Mouse (Mus musculus) kidney, postnatal 0 days (tissue): Measurements from ENCODE around the gene Ubap2. TPM values are rescaled to one million over a fixed set of nuclear protein-coding genes. Genes with fewer than 3 reads are reported as not detected.

Experiments
- ATAC-seq: fragments of 200-750 bp; cut with Nextera tagmentation; replicated peaks from 2 replicates; pipeline ENCODE4 v1.8.0; 2017; ENCODE audit warnings: low read depth, moderate number of reproducible peaks, moderate TSS enrichment, moderate library complexity; ENCODE audit not compliant: low FRiP score
- DNase-seq: peaks from one replicate; pipeline ENCODE4 v3.0.0-alpha.2; 2016; ENCODE audit warnings: low spot score
- H3K27ac ChIP-seq: fragments of 300-500 bp; sonication (generic); 2 replicates; pipeline ENCODE4 v1.5.1; 2014; ENCODE audit warnings: mild to moderate bottlenecking
- H3K27me3 ChIP-seq: fragments of 300-500 bp; sonication (generic); 2 replicates; pipeline ENCODE4 v1.6.1; 2014; ENCODE audit warnings: low read length, mixed read lengths; ENCODE audit not compliant: insufficient read depth
- H3K36me3 ChIP-seq: fragments of 300-500 bp; sonication (generic); 2 replicates; pipeline ENCODE4 v1.6.1; 2014; ENCODE audit warnings: low read length, mixed read lengths; ENCODE audit not compliant: insufficient read depth
- H3K4me1 ChIP-seq: fragments of 300-500 bp; sonication (generic); replicated peaks from 2 replicates; pipeline ENCODE4 v1.6.1; 2014; ENCODE audit warnings: antibody characterized with exemption, low read length, mixed read lengths; ENCODE audit not compliant: insufficient read depth
- H3K4me2 ChIP-seq: fragments of 300-500 bp; sonication (generic); 2 replicates; pipeline ENCODE4 v1.6.1; 2014; ENCODE audit warnings: mild to moderate bottlenecking, low read length, moderate library complexity, mixed read lengths
- H3K4me3 ChIP-seq: fragments of 300-500 bp; sonication (generic); replicated peaks from 2 replicates; pipeline ENCODE4 v1.5.1; 2014; ENCODE audit warnings: low read depth, low read length
- H3K9ac ChIP-seq: fragments of 300-500 bp; sonication (generic); 2 replicates; pipeline ENCODE4 v1.6.1; 2014; ENCODE audit warnings: low read depth, low read length
- H3K9me3 ChIP-seq: fragments of 300-500 bp; sonication (generic); replicated peaks from 2 replicates; pipeline ENCODE4 v1.6.1; 2016; ENCODE audit warnings: low read length, inconsistent platforms, mixed read lengths
- CTCF ChIP-seq: IDR thresholded peaks from 2 replicates; pipeline ENCODE4 v1.5.1; 2016; ENCODE audit warnings: antibody characterized with exemption, low read depth, mild to moderate bottlenecking, moderate library complexity
- WGBS: fragments of 180-500 bp; shearing (Covaris S2); extraction: QIAGEN DNeasy Blood & Tissue Kit; methylation state at CpG from one replicate; pipeline ENCODE4 v1.1.7; 2014; 5-methylcytosine and 5-hydroxymethylcytosine counted together
- polyA plus RNA-seq: library from polyadenylated mRNA; unstranded; fragments of >200 nt; fragmentation: Nextera tagmentation; extraction: Ambion mirVana; gene quantifications from 2 replicates; pipeline ENCODE4 v1.2.1, GENCODE M21; 2015

Gene Ubap2
- 37.6 and 44.4 TPM in 2 replicates for polyA plus RNA-seq

DNA sequence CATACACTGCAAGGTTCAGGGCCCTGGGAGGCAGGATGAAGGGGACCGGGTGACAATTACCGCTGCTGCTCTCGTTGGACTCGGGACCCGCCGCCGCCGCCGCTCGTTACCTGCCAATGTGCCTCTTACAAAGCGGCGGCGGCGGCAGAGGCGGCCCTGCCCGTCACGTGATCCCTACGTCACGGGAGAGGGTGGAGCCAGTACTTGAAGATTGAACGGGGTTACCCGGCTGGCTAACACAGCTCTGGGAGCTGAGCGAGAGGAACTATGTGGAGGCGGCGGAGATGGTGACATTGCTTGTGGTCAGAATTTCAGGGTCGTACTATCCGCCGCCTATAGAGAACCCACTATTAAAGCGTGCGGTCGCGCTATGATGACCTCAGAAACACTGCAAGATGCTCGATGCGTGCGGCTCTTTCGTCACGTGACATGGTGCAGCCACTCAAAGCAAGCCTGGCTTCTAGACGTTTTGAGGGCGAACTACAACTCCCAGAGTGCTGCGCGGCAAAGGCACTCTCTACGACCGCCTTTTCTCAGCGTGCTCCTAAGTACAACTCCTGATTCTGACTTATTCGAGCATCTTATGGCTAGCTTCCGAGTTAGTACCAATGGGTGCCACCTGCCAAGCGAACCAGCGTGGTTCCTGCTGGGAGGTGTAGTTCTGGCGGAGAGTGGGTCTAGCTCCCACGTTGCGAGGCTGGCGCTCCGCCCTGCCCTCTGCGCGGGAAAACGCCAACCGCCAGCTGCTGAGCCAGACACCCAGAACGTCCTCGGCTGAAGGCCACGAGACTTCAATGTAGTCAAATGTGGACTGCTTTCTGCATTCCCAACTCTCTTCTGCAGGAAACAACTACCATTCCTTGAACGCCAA lies at the start of gene Ubap2:
Gene Ubap2 (minus strand): TSS at position 165 of the 871 bp plus-strand sequence.
- WGBS: under 1% methylated on average over 60 of the region's 60 CpGs
- TF ChIP-seq CTCF: no peak
- Histone ChIP-seq H3K27ac (peak within 1 kb of the TSS; percentile 91), H3K27me3 (no peaks in the 10 kb centered on the region), H3K36me3 (no peaks in the 10 kb centered on the region), H3K9me3 (no peaks in the 10 kb centered on the region), H3K4me1 (peaks cover 20% of the 10 kb centered on the region), H3K4me2 (peak within 1 kb of the TSS; percentile 90), H3K9ac (peak within 1 kb of the TSS; percentile 83), H3K4me3 (peak within 1 kb of the TSS; percentile 89)
- peak; percentile 98 for ATAC-seq
- peak; percentile 99 for DNase-seq

DNA sequence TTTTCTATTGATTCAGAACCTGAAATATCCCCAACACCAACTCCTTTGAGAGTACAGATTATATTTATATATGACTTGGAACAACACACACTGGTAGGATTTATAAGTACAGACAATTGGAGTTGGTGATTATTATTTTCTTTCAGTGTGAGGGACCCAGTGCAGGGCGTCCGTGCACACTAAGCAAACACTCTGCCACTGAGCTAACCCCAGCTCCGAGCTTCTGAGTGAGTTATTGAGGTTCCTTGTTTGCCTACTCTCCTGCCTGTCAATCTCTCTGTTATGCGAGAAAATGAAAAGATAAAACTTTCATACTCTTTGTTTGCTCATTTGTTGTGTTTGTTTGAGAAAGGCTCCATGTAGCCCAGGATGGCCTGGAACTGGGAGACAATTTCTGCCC lies 46.0 kb upstream of the Ubap2 start:
- Histone ChIP-seq H3K9me3 (no peaks in the 10 kb centered on the region), H3K4me3 (no peak overlapping the region), H3K9ac (no peak overlapping the region), H3K27ac (no peak overlapping the region), H3K27me3 (no peaks in the 10 kb centered on the region), H3K4me1 (no peaks in the 10 kb centered on the region), H3K36me3 (no peaks in the 10 kb centered on the region), H3K4me2 (no peak overlapping the region)
- DNase-seq: no peak
- no peak for ATAC-seq
- TF ChIP-seq CTCF: no peak
- 48% methylated on average over 4 of the region's 4 CpGs for WGBS

DNA sequence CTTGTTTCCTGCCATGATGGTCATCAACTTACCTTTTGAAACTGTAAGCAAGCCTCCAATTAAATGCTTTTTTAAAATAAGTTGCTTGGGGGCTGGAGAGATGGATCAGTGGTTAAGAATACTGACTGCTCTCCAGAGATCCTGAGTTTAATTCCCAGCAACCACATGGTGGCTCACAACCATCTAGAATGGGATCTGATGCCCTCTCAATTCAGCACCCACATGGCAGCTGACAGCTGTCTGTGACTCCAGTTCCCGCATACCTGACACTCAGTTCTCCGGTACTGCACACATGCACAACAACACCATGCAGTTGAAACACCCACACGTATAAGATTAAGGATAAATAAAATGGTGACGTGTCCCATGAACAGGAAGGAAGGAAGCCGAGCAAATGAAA lies 43.3 kb upstream of the Ubap2 start:
- no peak overlapping the region for H3K27ac ChIP-seq
- ATAC-seq (no peak), DNase-seq (no peak)
- no peaks in the 10 kb centered on the region for H3K36me3 ChIP-seq
- H3K4me3 ChIP-seq: no peak overlapping the region
- no peaks in the 10 kb centered on the region for H3K27me3 ChIP-seq
- peak; percentile 19; the same call in 1 of the 2 replicates for TF ChIP-seq CTCF
- peaks cover 4% of the 10 kb centered on the region; the same call in 1 of the 2 replicates for H3K4me1 ChIP-seq
- WGBS: 73% methylated on average over 5 of the region's 5 CpGs
- no peak overlapping the region for H3K4me2 ChIP-seq
- H3K9ac ChIP-seq: no peak overlapping the region
- H3K9me3 ChIP-seq: no peaks in the 10 kb centered on the region

DNA sequence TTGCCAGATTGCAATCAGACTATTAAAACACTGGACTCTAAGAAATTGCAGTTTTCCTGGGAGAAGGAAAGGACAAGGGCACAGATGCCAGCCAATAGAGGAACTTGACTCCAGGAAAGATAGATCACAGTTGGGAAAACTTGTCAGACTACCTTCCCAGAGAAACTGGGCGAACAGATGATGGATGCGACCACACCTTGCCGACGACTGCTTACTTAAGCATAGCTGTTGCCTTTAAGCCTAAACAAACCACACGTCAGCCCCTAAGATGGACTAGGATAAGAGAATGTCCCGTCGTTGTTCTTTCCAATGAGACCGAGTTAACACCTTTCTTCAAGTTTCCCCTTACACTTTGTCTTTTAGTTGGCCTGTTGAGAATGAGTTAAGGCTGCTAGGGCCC lies 40.2 kb upstream of the Ubap2 start:
- H3K4me2 ChIP-seq: peak overlapping the region; percentile 79
- 43% methylated on average over 8 of the region's 8 CpGs for WGBS
- peak overlapping the region; percentile 99 for H3K27ac ChIP-seq
- DNase-seq (peak; percentile 24), ATAC-seq (no peak; the same call in 1 of the 2 replicates)
- H3K9ac ChIP-seq: peak overlapping the region; percentile 28; the same call in 1 of the 2 replicates
- H3K4me1 ChIP-seq: peaks cover 5% of the 10 kb centered on the region; the same call in 1 of the 2 replicates
- peak overlapping the region; percentile 84 for H3K4me3 ChIP-seq
- peaks cover 9% of the 10 kb centered on the region; the same call in 1 of the 2 replicates for H3K36me3 ChIP-seq
- H3K27me3 ChIP-seq: no peaks in the 10 kb centered on the region
- no peak for TF ChIP-seq CTCF
- H3K9me3 ChIP-seq: no peaks in the 10 kb centered on the region

DNA sequence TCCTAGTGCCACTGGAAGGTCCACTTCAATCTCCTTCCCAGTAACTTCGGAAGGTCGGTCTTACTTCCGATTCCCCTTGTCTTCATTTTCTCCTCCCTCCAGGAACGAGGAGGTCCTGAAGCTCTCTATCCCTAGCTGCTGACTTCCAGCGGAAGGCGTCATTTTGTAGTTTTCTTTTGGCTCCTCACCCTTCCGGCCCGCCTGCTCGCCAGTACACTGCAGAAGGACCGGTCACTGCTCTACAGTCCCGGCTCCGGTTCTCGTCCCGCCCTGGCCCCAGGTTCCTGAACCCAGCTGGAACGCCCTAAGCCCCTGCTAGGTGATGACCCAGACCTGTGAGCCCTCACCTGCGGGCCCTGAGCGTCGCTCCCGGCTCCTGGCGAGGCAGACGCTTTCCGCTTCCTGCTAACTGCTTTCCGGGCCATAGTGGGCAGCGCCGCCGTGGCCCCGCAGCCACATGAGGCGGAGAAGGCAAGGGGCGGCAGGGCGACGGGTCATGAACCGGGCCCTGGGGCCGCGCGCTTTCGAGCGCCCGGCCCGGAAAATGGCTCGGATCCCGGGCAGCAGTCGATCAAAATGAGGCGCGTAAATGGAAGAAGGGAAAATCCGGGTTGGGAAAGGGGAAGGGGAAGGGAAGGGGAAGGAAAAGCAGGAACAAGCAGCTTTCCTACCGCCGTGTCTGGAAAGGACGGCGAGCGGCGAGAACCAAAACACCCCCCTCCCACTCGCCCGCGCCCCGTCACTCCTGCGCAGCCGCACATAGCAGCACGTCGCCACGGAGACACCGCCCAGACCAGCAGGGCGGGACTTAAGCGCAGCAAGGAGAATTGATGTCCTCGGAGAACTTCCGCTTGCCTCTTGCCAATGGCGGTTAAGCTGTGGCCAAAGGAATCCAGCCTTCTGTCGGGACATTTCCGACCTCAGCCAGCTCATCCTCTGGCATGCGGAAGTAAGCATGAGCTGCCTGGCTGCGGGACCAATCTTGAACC lies 39.5 kb upstream of the Ubap2 start, which contains the start of gene Dcaf12:
Gene Dcaf12 (minus strand): TSS at position 749 of the 989 bp plus-strand sequence.
- Histone ChIP-seq H3K9me3 (no peaks in the 10 kb centered on the region), H3K4me3 (peak within 1 kb of the TSS; percentile 84), H3K27me3 (no peaks in the 10 kb centered on the region), H3K9ac (peak within 1 kb of the TSS; percentile 93), H3K4me1 (peaks cover 5% of the 10 kb centered on the region; the same call in 1 of the 2 replicates), H3K27ac (peak within 1 kb of the TSS; percentile 99), H3K36me3 (peaks cover 17% of the 10 kb centered on the region; the same call in 1 of the 2 replicates), H3K4me2 (peak within 1 kb of the TSS; percentile 79)
- ATAC-seq: peak; percentile 96
- DNase-seq: peak; percentile 98
- under 1% methylated on average over 70 of the region's 70 CpGs for WGBS
- TF ChIP-seq CTCF: no peak

DNA sequence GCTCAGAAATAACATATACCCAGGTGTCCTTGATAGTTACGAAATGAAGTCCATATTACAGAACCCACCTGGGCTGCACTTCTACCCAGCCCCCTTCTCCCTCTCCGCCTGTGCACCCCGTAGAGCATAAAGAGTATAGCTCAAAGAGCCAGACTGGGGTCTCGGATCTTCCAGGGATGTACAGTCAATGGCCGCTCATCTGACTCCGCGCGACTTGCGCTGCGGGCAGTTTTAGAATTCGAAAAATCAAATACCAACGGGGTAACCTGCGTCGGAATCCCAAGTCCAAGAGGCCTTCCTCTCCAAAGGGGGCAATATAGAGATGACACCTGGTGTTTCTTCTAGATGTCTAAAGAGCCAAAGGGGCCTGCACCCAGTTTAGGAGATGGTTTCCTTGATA lies 38.8 kb upstream of the Ubap2 start:
- Histone ChIP-seq H3K9ac (peak overlapping the region; percentile 93), H3K36me3 (peaks cover 18% of the 10 kb centered on the region), H3K27ac (peak overlapping the region; percentile 99; the same call in 1 of the 2 replicates), H3K4me2 (peak overlapping the region; percentile 79), H3K27me3 (no peaks in the 10 kb centered on the region), H3K4me1 (peaks cover 5% of the 10 kb centered on the region; the same call in 1 of the 2 replicates), H3K4me3 (peak overlapping the region; percentile 84), H3K9me3 (no peaks in the 10 kb centered on the region)
- DNase-seq: peak; percentile 13
- 11% methylated on average over 14 of the region's 14 CpGs for WGBS
- no peak for ATAC-seq
- no peak for TF ChIP-seq CTCF
